Mouse (Mus musculus) C2C12 (cell line): ENCODE results near the gene Rbfox2. TPM values are rescaled to one million over a fixed set of nuclear protein-coding genes. Genes with fewer than 3 reads are reported as not detected.

ENCODE experiments used
- H3K27me3 ChIP-seq: one replicate; pipeline ENCODE4 v1.6.1; 2011; ENCODE audit not compliant: control insufficient read depth, insufficient read depth, insufficient read length
- H3K36me3 ChIP-seq: one replicate; pipeline ENCODE4 v1.6.1; 2011; ENCODE audit not compliant: control insufficient read depth, insufficient read depth
- H3K4me3 ChIP-seq: one replicate; pipeline ENCODE4 v1.5.1; 2011; ENCODE audit warnings: mild to moderate bottlenecking, control low read depth; ENCODE audit not compliant: poor library complexity, insufficient read depth, severe bottlenecking
- H3K79me2 ChIP-seq: one replicate; pipeline ENCODE4 v1.6.1; 2011; ENCODE audit not compliant: control insufficient read depth, insufficient read depth
- H3K79me3 ChIP-seq: one replicate; pipeline ENCODE4 v1.6.1; 2011; ENCODE audit warnings: low read depth, control low read depth
- H3ac ChIP-seq: one replicate; pipeline ENCODE3; 2011; ENCODE audit warnings: low read depth; ENCODE audit not compliant: control insufficient read depth, insufficient read length
- CEBPB ChIP-seq: IDR thresholded peaks from one replicate; pipeline ENCODE4 v1.6.1; 2011; ENCODE audit warnings: low read depth, mild to moderate bottlenecking, control low read depth, moderate library complexity
- CTCF ChIP-seq: IDR thresholded peaks from one replicate; pipeline ENCODE4 v1.5.1; 2011; ENCODE audit not compliant: control insufficient read depth, insufficient read depth, insufficient read length
- FOSL1 ChIP-seq: IDR thresholded peaks from one replicate; pipeline ENCODE4 v1.8.0; 2011; ENCODE audit warnings: mild to moderate bottlenecking, low read length; ENCODE audit not compliant: poor library complexity, insufficient read depth, severe bottlenecking
- MAX ChIP-seq: IDR thresholded peaks from one replicate; pipeline ENCODE4 v1.6.1; 2011; ENCODE audit warnings: mild to moderate bottlenecking, control low read depth
- MYOD1 ChIP-seq: IDR thresholded peaks from one replicate; pipeline ENCODE4 v1.6.1; 2011; ENCODE audit warnings: low read depth; ENCODE audit not compliant: control insufficient read depth, insufficient read length
- MYOG ChIP-seq: IDR thresholded peaks from one replicate; pipeline ENCODE4 v1.6.1; 2011; ENCODE audit not compliant: control insufficient read depth, insufficient read length; ENCODE audit errors: extremely low read depth
- USF1 ChIP-seq: IDR thresholded peaks from one replicate; pipeline ENCODE4 v1.6.1; 2011; ENCODE audit warnings: low read depth, mild to moderate bottlenecking, control low read depth, moderate library complexity
- polyA plus RNA-seq: library from polyadenylated mRNA; unstranded; fragments of >200 nt; fragmentation: generic; extraction: Trizol; gene quantifications from one replicate; pipeline ENCODE4 v1.2.1, GENCODE M21; 2012; ENCODE audit warnings: missing spikeins

Gene Rbfox2
- polyA plus RNA-seq, 1 experiment = 72.3 TPM

DNA sequence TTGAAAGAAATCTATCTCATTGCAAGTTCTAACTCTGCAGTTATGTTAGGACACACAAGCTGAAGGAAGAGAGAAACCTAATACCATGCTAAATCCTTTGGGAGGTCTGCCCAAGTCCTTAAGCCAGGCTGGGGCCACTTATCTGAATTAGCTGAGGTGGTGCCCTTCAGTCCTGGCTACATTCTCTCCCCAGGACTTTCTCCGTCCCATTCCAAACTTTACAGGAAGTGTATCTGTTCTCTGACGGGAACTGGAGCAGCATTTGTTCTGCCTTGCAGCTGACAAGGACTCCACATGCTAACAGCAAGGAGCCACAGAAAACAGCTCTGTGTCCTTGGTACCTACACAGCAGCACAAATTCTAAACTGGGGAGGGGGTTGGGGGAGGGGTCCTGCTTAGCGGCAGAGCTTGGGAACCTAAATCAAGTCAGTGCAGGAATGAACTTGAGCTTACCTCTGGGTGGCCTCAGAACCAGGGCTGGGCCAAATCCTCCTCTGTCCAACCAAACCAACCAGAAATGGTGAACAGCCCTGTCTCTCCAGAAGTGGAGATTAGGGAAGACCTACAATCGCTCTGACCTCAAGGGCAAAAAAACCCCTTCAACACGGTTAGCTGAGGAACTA lies 91.5 kb downstream of the Rbfox2 start:
- no peak overlapping the region for H3K4me3 ChIP-seq

DNA sequence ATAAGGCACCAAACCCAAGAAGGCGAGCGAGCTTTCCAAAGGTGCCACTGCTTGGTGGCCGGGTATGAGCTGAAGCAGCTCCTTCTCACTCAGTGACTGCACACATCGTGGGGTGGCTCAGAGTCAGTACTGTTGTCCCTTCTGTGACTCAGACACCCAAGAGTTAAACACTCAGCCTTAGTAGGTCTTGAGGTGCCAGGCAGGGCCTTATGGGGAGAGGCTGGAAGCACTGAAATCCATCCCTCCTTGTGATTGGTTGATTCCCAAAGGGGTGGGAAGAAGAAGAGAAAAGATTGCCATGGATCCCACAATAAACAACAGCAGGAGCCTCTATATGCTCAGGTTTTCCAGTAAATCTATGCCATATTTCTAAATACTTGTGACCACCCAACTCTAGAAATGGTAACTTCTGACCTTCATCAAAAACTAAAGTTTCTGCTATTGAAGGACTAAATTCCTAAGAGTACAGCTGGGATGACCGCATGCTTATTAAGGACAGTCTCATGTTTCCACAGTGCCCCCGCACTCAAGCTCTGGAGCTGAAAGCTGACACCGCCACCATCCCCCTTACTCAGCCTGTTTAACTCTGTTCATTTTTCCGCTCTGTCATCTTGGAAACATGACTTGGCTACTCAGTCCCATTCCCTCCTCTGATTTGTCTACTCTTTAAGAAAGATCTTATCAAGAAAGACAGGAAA lies 92.2 kb downstream of the Rbfox2 start:
- Histone ChIP-seq H3K79me3 (peaks cover 34% of the 10 kb centered on the region), H3K79me2 (peaks cover 79% of the 10 kb centered on the region), H3ac (peak overlapping the region; percentile 1), H3K36me3 (no peaks in the 10 kb centered on the region), H3K4me3 (peak overlapping the region; percentile 7), H3K27me3 (no peaks in the 10 kb centered on the region)
- TF ChIP-seq MAX = peak; percentile 73
- peak; percentile 51 for TF ChIP-seq MYOD1
- TF ChIP-seq CEBPB = no peak
- no peak for TF ChIP-seq USF1
- no peak for TF ChIP-seq CTCF
- no peak for TF ChIP-seq MYOG
- TF ChIP-seq FOSL1 = no peak

More for the DNA sequence above, 91.5 kb downstream of the Rbfox2 start:
- Histone ChIP-seq H3K27me3 (no peaks in the 10 kb centered on the region), H3K79me2 (peaks cover 76% of the 10 kb centered on the region), H3K79me3 (peaks cover 30% of the 10 kb centered on the region), H3ac (peak overlapping the region; percentile 69), H3K36me3 (no peaks in the 10 kb centered on the region)
- TF ChIP-seq FOSL1 (no peak), MYOG (no peak), MYOD1 (no peak), CEBPB (no peak), CTCF (no peak), USF1 (no peak), MAX (no peak)

- TF ChIP-seq USF1 (no peak), MYOD1 (peak; percentile 25)
- H3ac ChIP-seq = no peak overlapping the region
- H3K27me3 ChIP-seq = no peaks in the 10 kb centered on the region
- no peaks in the 10 kb centered on the region for H3K36me3 ChIP-seq
- peaks cover 81% of the 10 kb centered on the region for H3K79me2 ChIP-seq
- H3K4me3 ChIP-seq = peak overlapping the region; percentile 7
- H3K79me3 ChIP-seq = peaks cover 34% of the 10 kb centered on the region
These were observed 93.0 kb downstream of the Rbfox2 start for GRCm38 (mm10) chr15:77213829-77214228.

GRCm38 (mm10) chr15:77212818-77213217 lies 94.0 kb downstream of the Rbfox2 start:
- peaks cover 81% of the 10 kb centered on the region for H3K79me2 ChIP-seq
- H3K27me3 ChIP-seq = no peaks in the 10 kb centered on the region
- no peaks in the 10 kb centered on the region for H3K36me3 ChIP-seq
- no peak overlapping the region for H3K4me3 ChIP-seq
- TF ChIP-seq MYOG = no peak
- TF ChIP-seq USF1 = no peak
- no peak for TF ChIP-seq FOSL1
- no peak for TF ChIP-seq CEBPB
- no peak for TF ChIP-seq CTCF
- no peak for TF ChIP-seq MYOD1
- TF ChIP-seq MAX = no peak
- H3ac ChIP-seq = no peak overlapping the region
- peaks cover 30% of the 10 kb centered on the region for H3K79me3 ChIP-seq

DNA sequence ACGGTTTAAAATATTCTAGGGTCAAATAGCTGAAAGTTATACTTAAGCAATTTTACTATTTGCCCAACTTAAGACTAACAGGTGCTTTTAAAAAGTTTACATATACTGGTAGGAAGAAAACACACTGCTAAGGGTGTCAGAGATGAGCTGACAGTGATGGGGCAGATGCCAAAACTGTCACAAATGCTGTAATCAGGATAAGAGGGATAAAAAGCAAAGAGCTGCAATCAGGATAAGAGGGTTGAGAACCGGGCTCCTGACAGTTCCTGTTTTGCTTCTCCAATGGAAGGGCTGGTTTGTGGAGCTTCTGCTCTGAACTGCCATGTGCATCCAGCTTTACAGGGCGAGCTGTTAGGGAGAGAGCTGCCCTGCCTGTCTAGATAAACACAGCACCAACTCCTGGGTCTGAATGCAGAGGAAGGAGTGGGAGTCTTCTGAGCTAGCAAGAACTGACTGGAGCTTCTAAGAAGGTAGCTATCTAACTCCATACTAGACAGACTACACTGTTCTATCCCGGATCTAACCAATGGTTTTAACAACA lies 94.5 kb downstream of the Rbfox2 start:
- Histone ChIP-seq H3K27me3 (no peaks in the 10 kb centered on the region), H3K36me3 (no peaks in the 10 kb centered on the region), H3K79me3 (peaks cover 24% of the 10 kb centered on the region), H3K4me3 (no peak overlapping the region), H3ac (no peak overlapping the region), H3K79me2 (peaks cover 80% of the 10 kb centered on the region)
- no peak for TF ChIP-seq MYOG
- no peak for TF ChIP-seq FOSL1
- TF ChIP-seq MAX = no peak
- no peak for TF ChIP-seq USF1
- TF ChIP-seq MYOD1 = no peak
- TF ChIP-seq CEBPB = no peak
- TF ChIP-seq CTCF = no peak

DNA sequence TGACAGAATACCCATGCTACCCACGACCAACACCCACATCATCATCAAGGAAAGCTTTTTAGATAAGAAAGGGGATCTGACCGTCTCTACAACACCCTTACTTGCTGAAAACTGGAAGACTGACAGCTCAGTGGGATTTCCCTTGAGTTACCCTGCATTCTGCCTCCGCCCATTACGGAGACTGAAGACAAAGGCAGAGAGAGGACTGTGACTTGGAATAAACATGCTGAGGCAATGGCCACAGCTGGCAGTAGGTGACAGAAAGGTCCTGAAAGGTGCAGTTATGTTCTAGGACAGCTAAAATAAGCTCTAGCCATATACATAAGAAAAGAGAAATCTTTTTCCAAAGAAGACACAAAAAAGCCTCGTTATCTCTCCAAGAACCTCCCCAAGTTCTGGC lies 99.8 kb downstream of the Rbfox2 start:
- TF ChIP-seq MAX = no peak
- TF ChIP-seq MYOD1 = no peak
- no peak for TF ChIP-seq USF1
- no peak for TF ChIP-seq FOSL1
- no peak for TF ChIP-seq MYOG
- no peak for TF ChIP-seq CTCF
- TF ChIP-seq CEBPB = no peak
- Histone ChIP-seq H3K4me3 (no peak overlapping the region), H3K79me3 (peaks cover 15% of the 10 kb centered on the region), H3K27me3 (no peaks in the 10 kb centered on the region), H3K79me2 (peaks cover 84% of the 10 kb centered on the region), H3K36me3 (no peaks in the 10 kb centered on the region), H3ac (no peak overlapping the region)
